Mouse (Mus musculus): ENCODE results near the gene Zfp426.

Gene Zfp426

GRCm38 (mm10) chr9:20459377-20460317 is 32.9 kb downstream of the Zfp426 start, which contains the start of gene Zfp26:
Gene Zfp26, minus strand, starts transcription at chr9:20460162.
- CTCF ChIA-PET: no interaction called here

GRCm38 (mm10) chr9:20453647-20454046 is 38.9 kb downstream of the Zfp426 start:
- CTCF ChIA-PET: no interaction called here

- CTCF ChIA-PET: no interaction called here
Measured at GRCm38 (mm10) chr9:20451493-20451892, 41.1 kb downstream of the Zfp426 start.

DNA sequence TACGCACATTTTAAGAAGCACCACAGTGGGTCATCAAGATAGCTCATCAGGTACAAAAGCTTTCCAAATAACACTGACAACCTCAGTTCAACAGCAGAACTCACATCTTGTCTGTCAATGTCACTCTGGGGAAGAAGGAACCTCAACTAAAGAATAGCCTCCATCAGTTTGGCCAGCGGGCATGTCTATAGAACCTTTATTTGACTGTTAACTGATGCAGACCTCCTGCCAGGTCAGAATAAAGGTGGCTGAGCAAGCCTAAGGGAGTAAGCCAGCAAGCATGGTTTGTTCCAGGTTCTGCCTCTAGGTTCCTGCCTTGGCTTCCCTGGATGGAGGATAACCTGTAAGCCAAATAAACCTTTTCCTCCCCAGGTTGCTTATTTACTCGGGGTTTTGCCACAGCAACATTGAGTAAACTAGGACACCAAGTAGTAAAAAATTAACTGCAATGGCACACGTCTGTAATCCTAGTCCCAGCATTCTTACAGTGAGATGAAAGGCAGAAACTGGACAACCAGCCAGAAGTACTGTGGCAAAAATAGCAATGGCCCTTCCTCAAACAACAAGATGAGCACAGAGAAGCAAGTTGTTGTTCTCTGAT is 49.3 kb downstream of the Zfp426 start:
- CTCF ChIA-PET: interaction anchor here (0.6 kb wide), 1 partner anchor 12 kb away, joined by 4 read pairs; no protein-coding TSS in a partner anchor

DNA sequence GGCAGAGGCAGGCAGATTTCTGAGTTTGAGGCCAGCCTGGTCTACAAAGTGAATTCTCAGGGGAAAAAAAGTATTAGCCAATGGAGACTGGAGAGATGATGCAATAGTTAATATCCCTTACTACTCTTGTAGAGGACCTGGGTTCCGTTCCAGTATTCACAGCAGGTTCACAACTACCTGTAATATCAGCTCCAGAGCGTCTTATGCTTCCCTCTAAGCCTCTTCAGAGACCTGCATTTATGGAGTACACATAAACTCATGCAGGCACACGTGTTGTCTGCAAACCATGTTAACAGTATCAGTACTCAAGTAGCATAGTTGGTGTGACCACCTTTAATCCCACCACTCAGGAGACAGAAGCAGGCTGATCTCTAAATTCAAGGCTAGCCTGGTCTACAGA is 62.5 kb downstream of the Zfp426 start:
- CTCF ChIA-PET: no interaction called here

Measured in spleen, embryonic (tissue).